Mouse (Mus musculus): Measurements from ENCODE around the gene Zfp423. TPM values are rescaled to one million over a fixed set of nuclear protein-coding genes. Genes with fewer than 3 reads are reported as not detected.

Gene Zfp423
- total RNA-seq, 2 experiments from 2014 or later = 3.6 to 4.9 TPM

GRCm38 (mm10) chr8:87836866-87837265, 122.5 kb downstream of the Zfp423 start:
- DNase-seq = peak; percentile 58 to 75

GRCm38 (mm10) chr8:87835924-87836323, 123.5 kb downstream of the Zfp423 start:
- no peak for DNase-seq

DNA sequence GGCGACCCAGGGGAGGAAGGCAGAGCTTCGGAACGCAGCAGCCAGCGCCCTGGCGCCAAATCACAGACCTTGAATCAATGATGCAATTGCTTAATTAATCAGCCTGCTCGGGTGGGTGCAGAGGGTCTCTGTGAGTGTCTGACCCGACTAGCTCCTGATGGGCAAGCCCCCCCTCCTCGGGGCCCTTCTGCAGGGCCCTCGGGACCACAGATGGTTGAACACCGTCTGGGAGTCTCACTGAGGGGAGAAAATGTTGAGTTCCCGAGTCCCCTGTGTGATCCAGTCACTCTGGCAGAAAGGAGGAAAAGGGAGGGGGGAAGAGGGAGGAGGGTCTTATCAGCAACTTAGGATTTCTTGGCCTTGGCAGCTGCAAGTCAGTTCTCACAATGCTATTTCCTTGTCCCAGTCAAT, 124.0 kb downstream of the Zfp423 start:
- peak; percentile 65 to 71 for DNase-seq

GRCm38 (mm10) chr8:87834656-87835055, 124.7 kb downstream of the Zfp423 start:
- DNase-seq = no peak

- peak in 1 of 2 experiments; percentile 23 for DNase-seq
Observed at GRCm38 (mm10) chr8:87833841-87834620, 125.4 kb downstream of the Zfp423 start.

DNA sequence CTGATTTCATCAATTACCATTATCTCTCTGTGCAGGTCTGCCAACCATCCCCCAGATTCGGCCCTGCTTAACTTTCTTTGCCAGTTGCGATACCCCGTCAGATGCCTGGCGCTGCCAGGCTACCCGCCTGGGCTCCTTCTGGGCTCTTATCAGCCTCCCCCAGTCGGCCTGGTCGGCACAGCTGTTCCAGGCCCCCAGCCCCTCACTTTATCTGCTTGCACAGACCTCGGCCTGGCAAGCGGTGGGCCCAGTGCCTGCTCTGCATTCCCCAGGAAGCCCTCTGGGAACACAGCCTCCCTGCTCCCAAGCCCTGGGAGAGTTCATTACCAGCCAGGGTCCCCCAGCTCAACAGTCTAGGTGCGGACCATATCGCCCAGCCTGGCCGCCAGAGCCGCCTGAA, 126.1 kb downstream of the Zfp423 start:
- DNase-seq = no peak

GRCm38 (mm10) chr8:87832381-87833325, 126.7 kb downstream of the Zfp423 start:
- DNase-seq = no peak

GRCm38 (mm10) chr8:87831567-87831966, 127.8 kb downstream of the Zfp423 start:
- no peak for DNase-seq

- DNase-seq = no peak
Observed at GRCm38 (mm10) chr8:87831116-87831515, 128.3 kb downstream of the Zfp423 start.

DNA sequence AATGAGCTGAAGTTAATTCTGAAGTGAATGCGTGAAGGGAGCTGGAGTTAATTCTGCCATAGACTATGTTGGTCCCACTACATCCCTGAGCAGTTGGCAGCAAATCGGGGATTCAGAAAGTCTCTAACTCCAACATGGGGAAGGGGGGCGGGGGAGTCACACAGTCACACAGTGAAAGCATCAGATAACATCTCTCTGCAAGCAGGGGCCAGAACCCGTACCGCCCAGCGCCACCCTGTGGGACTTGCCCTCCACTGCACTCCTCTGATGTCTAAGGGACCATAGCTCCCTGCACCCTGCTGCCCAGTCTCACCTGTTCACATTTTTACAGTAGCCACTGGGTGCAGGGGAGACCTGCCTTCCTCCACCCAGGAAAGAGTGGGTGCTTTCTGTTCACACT, 129.2 kb downstream of the Zfp423 start:
- no peak for DNase-seq

DNA sequence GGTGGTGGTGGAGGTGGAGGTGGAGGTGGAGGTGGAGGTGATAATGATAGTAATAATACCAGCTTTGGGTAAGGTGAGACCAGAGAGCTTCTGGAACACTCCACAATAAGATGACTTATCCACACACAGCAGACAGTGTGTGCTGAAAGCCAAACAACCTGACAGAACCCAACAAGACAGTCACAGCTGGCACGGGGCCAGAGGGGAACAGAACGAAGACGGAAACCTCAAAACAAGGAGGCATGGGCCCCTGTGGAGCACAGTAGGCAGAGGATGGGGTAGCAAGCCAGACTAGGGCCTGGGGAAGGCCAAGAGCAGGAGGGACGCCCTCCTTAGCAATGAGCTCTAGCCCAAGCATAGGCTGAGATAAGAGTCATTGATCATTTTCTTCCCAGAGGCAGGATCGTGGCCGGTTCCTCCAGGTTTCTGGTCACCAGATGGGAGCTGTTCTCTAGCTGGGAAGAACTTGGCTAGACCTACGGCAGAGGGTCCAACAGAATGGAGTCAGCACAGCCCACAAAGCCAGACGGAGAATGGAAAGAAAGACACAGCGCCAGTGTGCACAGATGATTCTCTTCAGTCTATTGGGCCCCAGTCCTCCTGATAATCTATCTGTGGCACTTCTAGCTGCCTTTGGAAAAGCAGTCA, 133.3 kb downstream of the Zfp423 start:
- no peak for DNase-seq

DNA sequence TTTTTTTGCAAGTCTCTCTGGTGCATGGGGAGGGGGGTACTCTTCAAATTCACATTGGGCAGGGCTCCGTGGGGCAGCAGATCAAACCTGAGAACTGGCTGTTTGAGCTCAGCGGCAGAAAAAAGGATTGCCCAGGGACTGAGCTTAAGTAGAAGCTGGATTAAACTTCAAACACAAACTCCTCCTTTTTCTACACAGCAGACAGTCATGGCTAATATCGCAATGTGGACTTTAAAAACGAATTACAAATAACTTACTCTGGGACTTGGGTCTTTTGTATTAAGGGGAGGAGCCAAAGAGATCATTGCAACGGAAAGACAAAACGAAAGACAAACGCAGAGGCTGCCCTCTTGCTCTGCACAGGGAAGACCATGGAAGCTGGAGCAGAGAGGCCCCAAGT, 136.2 kb downstream of the Zfp423 start:
- no peak for DNase-seq

DNA sequence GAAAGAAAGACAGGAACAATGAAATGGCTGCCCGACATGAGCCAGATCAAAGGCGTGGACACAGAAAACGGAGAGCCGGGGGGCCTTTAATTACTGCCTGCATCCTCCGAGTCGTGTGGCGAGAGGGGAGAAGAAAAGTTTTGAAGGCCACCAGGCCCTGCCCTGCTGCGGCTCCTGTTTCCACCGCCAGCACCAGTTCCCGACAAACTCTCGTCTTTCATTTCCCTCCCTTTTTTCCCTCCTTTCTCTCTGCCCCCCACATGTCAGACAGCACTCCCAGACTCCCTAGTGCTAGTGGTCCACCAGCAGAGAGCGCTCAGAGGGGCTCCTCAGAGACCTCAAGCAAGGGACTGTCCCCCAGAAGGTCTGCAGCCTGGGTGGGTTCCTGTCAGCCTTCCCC, 136.7 kb downstream of the Zfp423 start:
- no peak for DNase-seq

- no peak for DNase-seq
Observed at GRCm38 (mm10) chr8:87822175-87822574, 137.2 kb downstream of the Zfp423 start.

DNA sequence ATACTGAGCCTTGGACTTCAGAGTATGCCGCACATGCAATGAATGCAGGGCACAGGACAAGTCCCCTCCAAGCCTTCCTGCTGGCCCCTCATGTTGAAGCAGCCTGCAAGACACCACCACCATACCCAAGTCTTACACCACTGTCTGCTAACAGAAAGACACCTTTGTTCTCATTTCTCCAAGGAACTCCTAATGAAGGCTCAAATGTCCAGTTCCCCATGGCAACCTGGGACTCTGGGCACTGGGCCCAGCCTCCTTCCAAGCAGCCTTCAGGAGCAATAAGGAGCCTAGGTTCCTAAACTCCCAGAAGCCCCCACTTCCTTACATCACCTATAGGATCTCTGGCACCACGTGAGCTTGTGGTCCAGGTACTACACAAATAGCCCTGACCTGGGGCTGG, 137.7 kb downstream of the Zfp423 start:
- DNase-seq = no peak

DNA sequence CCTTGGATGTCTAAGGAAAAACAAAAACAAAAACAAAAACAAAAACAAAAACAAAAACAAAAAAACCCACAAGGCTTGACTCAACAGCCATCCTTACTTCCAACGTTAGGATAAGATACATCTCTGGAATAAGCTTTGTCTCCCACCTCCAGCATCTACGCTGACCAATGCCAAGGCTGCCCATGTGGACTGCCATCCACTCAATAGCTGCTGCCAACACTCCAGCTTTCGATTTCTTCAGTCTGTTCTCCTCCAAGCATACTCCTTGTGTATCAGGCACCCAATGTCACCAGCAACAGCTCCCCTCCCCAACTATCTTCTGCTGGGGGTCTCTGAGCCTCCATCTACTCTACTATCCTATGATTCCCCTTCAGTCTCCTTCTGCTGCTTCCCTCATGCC, 140.1 kb downstream of the Zfp423 start:
- no peak for DNase-seq

- no peak for DNase-seq
Observed at GRCm38 (mm10) chr8:87818506-87818905, 140.9 kb downstream of the Zfp423 start.

- no peak for DNase-seq
Observed at GRCm38 (mm10) chr8:87816141-87816540, 143.3 kb downstream of the Zfp423 start.

DNA sequence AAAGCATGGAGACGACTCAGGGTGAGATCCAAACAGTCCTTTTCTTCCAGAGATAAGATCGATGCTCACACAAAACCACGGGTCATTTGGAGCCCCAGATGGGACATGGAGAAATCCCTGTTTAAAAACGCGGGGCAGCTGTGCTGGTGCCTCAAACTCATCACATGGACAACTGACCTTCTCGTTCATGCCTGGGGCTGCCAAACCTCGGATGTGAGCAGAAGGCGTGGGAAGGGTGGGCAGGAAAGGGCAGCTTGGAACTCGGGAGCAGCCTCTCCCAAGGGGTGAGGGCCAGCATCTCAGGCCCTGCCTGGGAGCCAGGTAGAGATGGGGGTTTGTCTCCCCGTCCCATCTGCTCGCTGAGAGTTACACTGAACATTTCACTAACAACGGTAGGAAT, 146.7 kb downstream of the Zfp423 start:
- no peak for DNase-seq

GRCm38 (mm10) chr8:87812069-87812449, 147.3 kb downstream of the Zfp423 start:
- DNase-seq = no peak

GRCm38 (mm10) chr8:87811399-87812068, 147.9 kb downstream of the Zfp423 start:
- DNase-seq = peak; percentile 43 to 71

DNA sequence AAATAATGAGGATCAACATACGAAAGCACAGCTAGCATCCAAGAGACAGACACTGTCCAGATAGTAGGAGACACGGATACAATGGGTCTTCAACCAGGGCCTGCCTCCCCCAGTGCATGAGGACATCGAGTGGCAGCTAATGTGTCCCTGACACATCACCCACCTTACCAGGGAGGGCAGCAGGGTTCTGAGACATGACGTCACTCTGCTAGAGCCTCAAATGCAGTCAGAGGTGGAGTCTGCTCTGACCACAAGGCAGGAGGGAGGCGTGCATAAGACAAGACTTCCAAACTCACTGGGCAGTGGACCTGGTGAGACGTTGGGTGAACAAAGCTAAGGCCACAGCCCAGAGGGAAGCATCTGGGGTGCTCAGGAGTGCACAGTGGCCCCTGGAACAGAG, 148.6 kb downstream of the Zfp423 start:
- no peak for DNase-seq
